Mouse (Mus musculus) limb, embryonic 12.5 days (tissue): Measurements from ENCODE around the gene Auts2. TPM values are rescaled to one million over a fixed set of nuclear protein-coding genes. Genes with fewer than 3 reads are reported as not detected.

Experiments used
- ATAC-seq: fragments of 200-750 bp; cut with Nextera tagmentation; 2 replicates; pipeline ENCODE4 v1.8.0; 2017; ENCODE audit warnings: low read depth, moderate TSS enrichment; ENCODE audit not compliant: insufficient number of reproducible peaks, insufficient read depth, low FRiP score, low TSS enrichment
- H3K27ac ChIP-seq: fragments of 300-500 bp; sonication (generic); 2 replicates; pipeline ENCODE4 v1.5.1; 2016; ENCODE audit warnings: mild to moderate bottlenecking, moderate library complexity
- H3K27me3 ChIP-seq: fragments of 300-500 bp; sonication (generic); 2 replicates; pipeline ENCODE4 v1.6.1; 2016; ENCODE audit warnings: mild to moderate bottlenecking, moderate library complexity
- H3K36me3 ChIP-seq: fragments of 300-500 bp; sonication (generic); 2 replicates; pipeline ENCODE4 v1.6.1; 2016; ENCODE audit warnings: mild to moderate bottlenecking, moderate library complexity
- H3K4me1 ChIP-seq: fragments of 300-500 bp; sonication (generic); replicated peaks from 2 replicates; pipeline ENCODE4 v1.6.1; 2016
- H3K4me2 ChIP-seq: fragments of 300-500 bp; sonication (generic); 2 replicates; pipeline ENCODE4 v1.6.1; 2016; ENCODE audit warnings: mild to moderate bottlenecking, moderate library complexity
- H3K4me3 ChIP-seq: fragments of 300-500 bp; sonication (generic); replicated peaks from 2 replicates; pipeline ENCODE4 v1.5.1; 2016; ENCODE audit warnings: mild to moderate bottlenecking
- H3K9ac ChIP-seq: fragments of 300-500 bp; sonication (generic); replicated peaks from 2 replicates; pipeline ENCODE4 v1.6.1; 2016; ENCODE audit warnings: mild to moderate bottlenecking, moderate library complexity
- H3K9me3 ChIP-seq: fragments of 300-500 bp; sonication (generic); 2 replicates; pipeline ENCODE4 v1.6.1; 2016; ENCODE audit warnings: mild to moderate bottlenecking, moderate library complexity
- WGBS: fragments of 180-500 bp; shearing (Covaris S2); methylation state at CpG from one replicate; pipeline ENCODE4 v1.1.7; 2016; 5-methylcytosine and 5-hydroxymethylcytosine counted together
- polyA plus RNA-seq: library from polyadenylated mRNA; unstranded; fragments of >200 nt; fragmentation: Nextera tagmentation; extraction: Ambion mirVana; gene quantifications from 2 replicates; pipeline ENCODE4 v1.2.1, GENCODE M21; 2016

Auts2 gene
- polyA plus RNA-seq, 1 experiment from 2014 or later = 66.4 TPM

- Histone ChIP-seq H3K4me1 (no peaks in the 10 kb centered on the region), H3K36me3 (peaks cover 5% of the 10 kb centered on the region), H3K4me2 (no peak overlapping the region), H3K27me3 (no peaks in the 10 kb centered on the region), H3K9me3 (peaks cover 11% of the 10 kb centered on the region), H3K4me3 (no peak overlapping the region), H3K27ac (no peak overlapping the region), H3K9ac (no peak overlapping the region)
- ATAC-seq = no peak
- 84% methylated on average over 8 of the region's 8 CpGs for WGBS
Observed at GRCm38 (mm10) chr5:131686956-131687618, 856.1 kb downstream of the Auts2 start.

GRCm38 (mm10) chr5:131680127-131680845 is 862.9 kb downstream of the Auts2 start:
- no peak for ATAC-seq
- no peak overlapping the region for H3K9ac ChIP-seq
- no peak overlapping the region for H3K4me2 ChIP-seq
- H3K4me1 ChIP-seq = peaks cover 15% of the 10 kb centered on the region
- peaks cover 11% of the 10 kb centered on the region for H3K9me3 ChIP-seq
- H3K36me3 ChIP-seq = peaks cover 5% of the 10 kb centered on the region
- H3K27me3 ChIP-seq = no peaks in the 10 kb centered on the region
- H3K27ac ChIP-seq = no peak overlapping the region
- WGBS = 53% methylated on average over 12 of the region's 12 CpGs
- no peak overlapping the region for H3K4me3 ChIP-seq

- Histone ChIP-seq H3K27me3 (no peaks in the 10 kb centered on the region), H3K4me3 (no peak overlapping the region), H3K4me2 (no peak overlapping the region), H3K36me3 (peaks cover 5% of the 10 kb centered on the region), H3K27ac (no peak overlapping the region), H3K9me3 (peaks cover 11% of the 10 kb centered on the region), H3K4me1 (peaks cover 15% of the 10 kb centered on the region), H3K9ac (no peak overlapping the region)
- WGBS = 88% methylated on average over 1 of the region's 1 CpGs
- ATAC-seq = no peak
Observed at GRCm38 (mm10) chr5:131679523-131679922, 863.6 kb downstream of the Auts2 start.

- H3K27ac ChIP-seq = no peak overlapping the region
- H3K36me3 ChIP-seq = no peaks in the 10 kb centered on the region
- H3K4me3 ChIP-seq = no peak overlapping the region
- peaks cover 19% of the 10 kb centered on the region for H3K4me1 ChIP-seq
- no peak overlapping the region for H3K9ac ChIP-seq
- ATAC-seq = no peak
- WGBS = 89% methylated on average over 5 of the region's 5 CpGs
- H3K4me2 ChIP-seq = no peak overlapping the region
- H3K9me3 ChIP-seq = no peaks in the 10 kb centered on the region
- H3K27me3 ChIP-seq = no peaks in the 10 kb centered on the region
Observed at GRCm38 (mm10) chr5:131677518-131677917, 865.6 kb downstream of the Auts2 start.

GRCm38 (mm10) chr5:131673696-131674095 is 869.4 kb downstream of the Auts2 start:
- H3K9me3 ChIP-seq = no peaks in the 10 kb centered on the region
- ATAC-seq = no peak
- no peak overlapping the region for H3K9ac ChIP-seq
- H3K4me2 ChIP-seq = no peak overlapping the region
- H3K36me3 ChIP-seq = no peaks in the 10 kb centered on the region
- H3K27me3 ChIP-seq = no peaks in the 10 kb centered on the region
- H3K4me1 ChIP-seq = peaks cover 4% of the 10 kb centered on the region; the same call in 1 of the 2 replicates
- H3K4me3 ChIP-seq = no peak overlapping the region
- 78% methylated on average over 4 of the region's 4 CpGs for WGBS
- no peak overlapping the region for H3K27ac ChIP-seq

- Histone ChIP-seq H3K27me3 (no peaks in the 10 kb centered on the region), H3K9me3 (peaks cover 5% of the 10 kb centered on the region; the same call in 1 of the 2 replicates), H3K4me2 (no peak overlapping the region), H3K4me3 (no peak overlapping the region), H3K27ac (no peak overlapping the region), H3K36me3 (peaks cover 4% of the 10 kb centered on the region; the same call in 1 of the 2 replicates), H3K4me1 (no peaks in the 10 kb centered on the region), H3K9ac (no peak overlapping the region)
- no peak for ATAC-seq
- WGBS = 83% methylated on average over 8 of the region's 8 CpGs
Observed at GRCm38 (mm10) chr5:131665068-131665467, 878.1 kb downstream of the Auts2 start.

GRCm38 (mm10) chr5:131664657-131665056 is 878.5 kb downstream of the Auts2 start:
- H3K4me2 ChIP-seq = no peak overlapping the region
- H3K27me3 ChIP-seq = no peaks in the 10 kb centered on the region
- H3K9me3 ChIP-seq = peaks cover 5% of the 10 kb centered on the region; the same call in 1 of the 2 replicates
- 92% methylated on average over 7 of the region's 7 CpGs for WGBS
- ATAC-seq = no peak
- H3K9ac ChIP-seq = no peak overlapping the region
- peaks cover 4% of the 10 kb centered on the region; the same call in 1 of the 2 replicates for H3K36me3 ChIP-seq
- no peak overlapping the region for H3K27ac ChIP-seq
- H3K4me3 ChIP-seq = no peak overlapping the region
- no peaks in the 10 kb centered on the region for H3K4me1 ChIP-seq

- Histone ChIP-seq H3K27me3 (no peaks in the 10 kb centered on the region), H3K4me2 (no peak overlapping the region), H3K9ac (no peak overlapping the region)
Observed at GRCm38 (mm10) chr5:131662657-131663056, 880.5 kb downstream of the Auts2 start.

GRCm38 (mm10) chr5:131658822-131659515 is 884.2 kb downstream of the Auts2 start:
- H3K27me3 ChIP-seq = no peaks in the 10 kb centered on the region
- no peak overlapping the region for H3K27ac ChIP-seq
- no peak overlapping the region for H3K9ac ChIP-seq
- H3K4me2 ChIP-seq = no peak overlapping the region
- H3K4me3 ChIP-seq = no peak overlapping the region
- peaks cover 22% of the 10 kb centered on the region for H3K4me1 ChIP-seq
- ATAC-seq = 0 out of 2 replicates have a peak, but pooled peaks have one; percentile 20
- H3K36me3 ChIP-seq = peaks cover 4% of the 10 kb centered on the region; the same call in 1 of the 2 replicates
- peaks cover 5% of the 10 kb centered on the region; the same call in 1 of the 2 replicates for H3K9me3 ChIP-seq
- WGBS = 58% methylated on average over 19 of the region's 19 CpGs

More at GRCm38 (mm10) chr5:131662657-131663056, 880.5 kb downstream of the Auts2 start:
- Histone ChIP-seq H3K4me3 (no peak overlapping the region), H3K4me1 (peaks cover 13% of the 10 kb centered on the region; the same call in 1 of the 2 replicates), H3K36me3 (peaks cover 4% of the 10 kb centered on the region; the same call in 1 of the 2 replicates), H3K27ac (no peak overlapping the region), H3K9me3 (peaks cover 5% of the 10 kb centered on the region; the same call in 1 of the 2 replicates)
- 80% methylated on average over 2 of the region's 2 CpGs for WGBS
- no peak for ATAC-seq

- Histone ChIP-seq H3K4me2 (no peak overlapping the region), H3K36me3 (no peaks in the 10 kb centered on the region), H3K4me3 (no peak overlapping the region), H3K9me3 (no peaks in the 10 kb centered on the region), H3K9ac (no peak overlapping the region), H3K4me1 (peaks cover 40% of the 10 kb centered on the region), H3K27me3 (peaks cover 8% of the 10 kb centered on the region), H3K27ac (no peak overlapping the region)
- WGBS = 64% methylated on average over 7 of the region's 7 CpGs
- no peak for ATAC-seq
Observed at GRCm38 (mm10) chr5:131654206-131654605, 888.9 kb downstream of the Auts2 start.

GRCm38 (mm10) chr5:131650381-131650891 is 892.7 kb downstream of the Auts2 start:
- H3K9me3 ChIP-seq = no peaks in the 10 kb centered on the region
- no peak overlapping the region for H3K9ac ChIP-seq
- H3K4me2 ChIP-seq = no peak overlapping the region
- peak overlapping the region; percentile 47; the same call in 1 of the 2 replicates for H3K27ac ChIP-seq
- peaks cover 60% of the 10 kb centered on the region for H3K4me1 ChIP-seq
- peaks cover 8% of the 10 kb centered on the region for H3K27me3 ChIP-seq
- no peak for ATAC-seq
- H3K36me3 ChIP-seq = no peaks in the 10 kb centered on the region
- 41% methylated on average over 11 of the region's 11 CpGs for WGBS
- H3K4me3 ChIP-seq = no peak overlapping the region
